Mouse (Mus musculus) G1E (cell line): ENCODE measurements at regions not wholly inside any gene's neighbourhood (a gene's known extent, or its start where the extent isn't known, plus 50 kb on each side); places are given as distances from the start of the nearest gene placed in this dataset.

Experiments
- CTCF ChIP-seq: IDR thresholded peaks from 2 replicates; pipeline ENCODE4 v1.5.1; 2012; ENCODE audit warnings: low read depth, low read length, inconsistent platforms, mixed read lengths
- GATA1 ChIP-seq: IDR thresholded peaks from 2 replicates; pipeline ENCODE4 v1.6.1; 2012; ENCODE audit warnings: borderline replicate concordance, low read length, inconsistent platforms, mixed read lengths
- POLR2AphosphoS5 ChIP-seq: IDR thresholded peaks from 2 replicates; pipeline ENCODE4 v1.6.1; 2012; ENCODE audit warnings: low read depth, low read length, inconsistent platforms; ENCODE audit not compliant: insufficient replicate concordance
- TAL1 ChIP-seq: conservative IDR thresholded peaks from 2 replicates; pipeline ENCODE4 v1.6.1; 2012; ENCODE audit warnings: low read depth, low read length, inconsistent platforms, mixed read lengths

- TF ChIP-seq CTCF (no peak), POLR2AphosphoS5 (no peak), GATA1 (no peak), TAL1 (no peak)
Measured at GRCm38 (mm10) chr10:9111051-9111450, 225.2 kb upstream of the Sash1 start.
